Mouse (Mus musculus) hindbrain, embryonic 14.5 days (tissue): ENCODE data around the gene Wnt7a. TPM values are rescaled to one million over a fixed set of nuclear protein-coding genes. Genes with fewer than 3 reads are reported as not detected.

Source experiments
- ATAC-seq: fragments of 200-750 bp; cut with Nextera tagmentation; 2 replicates; pipeline ENCODE4 v1.8.0; 2017; ENCODE audit warnings: moderate number of reproducible peaks, mild to moderate bottlenecking, moderate TSS enrichment, moderate library complexity; ENCODE audit not compliant: low FRiP score
- DNase-seq: peaks from one replicate; pipeline ENCODE4 v3.0.0-alpha.2; 2015; ENCODE audit warnings: low spot score
- H3K27ac ChIP-seq: fragments of 300-500 bp; sonication (generic); 2 replicates; pipeline ENCODE4 v1.5.1; 2014; ENCODE audit warnings: mild to moderate bottlenecking, moderate library complexity
- H3K27me3 ChIP-seq: fragments of 300-500 bp; sonication (generic); 2 replicates; pipeline ENCODE4 v1.6.1; 2014; ENCODE audit warnings: mild to moderate bottlenecking, low read length, mixed read lengths; ENCODE audit not compliant: control insufficient read depth, insufficient read depth
- H3K36me3 ChIP-seq: fragments of 300-500 bp; sonication (generic); replicated peaks from 2 replicates; pipeline ENCODE4 v1.6.1; 2014; ENCODE audit not compliant: control insufficient read depth, insufficient read depth
- H3K4me1 ChIP-seq: fragments of 300-500 bp; sonication (generic); replicated peaks from 2 replicates; pipeline ENCODE4 v1.6.1; 2014; ENCODE audit warnings: antibody characterized with exemption, low read length, mixed read lengths; ENCODE audit not compliant: control insufficient read depth, insufficient read depth
- H3K4me2 ChIP-seq: fragments of 300-500 bp; sonication (generic); replicated peaks from 2 replicates; pipeline ENCODE4 v1.6.1; 2014; ENCODE audit warnings: mild to moderate bottlenecking, moderate library complexity
- H3K4me3 ChIP-seq: fragments of 300-500 bp; sonication (generic); replicated peaks from 2 replicates; pipeline ENCODE4 v1.5.1; 2014; ENCODE audit warnings: mild to moderate bottlenecking, low read length
- H3K9ac ChIP-seq: fragments of 300-500 bp; sonication (generic); 2 replicates; pipeline ENCODE4 v1.6.1; 2014
- H3K9me3 ChIP-seq: fragments of 300-500 bp; sonication (generic); 2 replicates; pipeline ENCODE4 v1.6.1; 2016; ENCODE audit warnings: low read length; ENCODE audit not compliant: control insufficient read depth
- WGBS: fragments of 180-500 bp; shearing (Covaris S2); extraction: QIAGEN DNeasy Blood & Tissue Kit; methylation state at CpG from one replicate; pipeline ENCODE4 v1.1.7; 2014; 5-methylcytosine and 5-hydroxymethylcytosine counted together
- polyA plus RNA-seq: library from polyadenylated mRNA; unstranded; fragments of >200 nt; fragmentation: Nextera tagmentation; extraction: Ambion mirVana; gene quantifications from 2 replicates; pipeline ENCODE4 v1.2.1, GENCODE M21; 2014

Wnt7a gene
- polyA plus RNA-seq, 1 experiment from 2014 or later = 7.5 TPM

DNA sequence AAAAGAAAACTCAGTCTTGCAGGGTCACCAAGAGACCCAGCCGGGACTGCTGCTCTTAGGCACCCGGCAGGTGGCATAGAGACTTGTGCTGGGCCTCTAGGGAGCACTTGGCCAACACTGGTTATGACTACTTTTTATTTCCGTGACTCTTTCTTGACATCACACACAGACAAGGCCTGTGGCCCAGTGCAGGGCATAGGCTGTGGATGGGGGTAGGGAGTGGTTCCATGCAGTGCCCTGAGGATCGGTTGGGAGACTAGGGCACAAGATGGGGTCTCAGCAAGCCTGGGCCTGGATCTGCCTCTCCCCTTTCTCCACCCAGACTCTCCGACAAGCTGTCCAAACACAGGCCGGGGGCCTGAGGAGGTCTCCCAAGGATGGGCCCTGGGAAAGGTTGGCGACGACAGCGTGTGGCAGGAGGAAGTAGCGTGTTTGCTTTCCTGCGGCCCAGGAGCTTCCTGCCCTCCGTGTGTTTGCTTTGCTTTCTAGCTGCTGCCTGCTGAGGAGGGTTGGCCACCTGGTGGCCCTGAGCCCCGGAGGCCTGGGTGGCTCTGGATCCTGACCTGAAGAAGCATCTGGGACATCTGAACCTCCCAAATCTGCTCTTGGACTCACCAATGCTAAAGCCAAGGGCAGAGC, 53.8 kb downstream of the Wnt7a start:
- no peak for DNase-seq
- Histone ChIP-seq H3K27me3 (no peaks in the 10 kb centered on the region), H3K9me3 (no peaks in the 10 kb centered on the region), H3K9ac (no peak overlapping the region), H3K4me3 (no peak overlapping the region), H3K36me3 (no peaks in the 10 kb centered on the region), H3K4me2 (no peak overlapping the region), H3K4me1 (0 out of 2 replicates have a peak, but pooled peaks cover 3% of the 10 kb centered on the region), H3K27ac (no peak overlapping the region)
- 82% methylated on average over 13 of the region's 13 CpGs for WGBS
- no peak for ATAC-seq

DNA sequence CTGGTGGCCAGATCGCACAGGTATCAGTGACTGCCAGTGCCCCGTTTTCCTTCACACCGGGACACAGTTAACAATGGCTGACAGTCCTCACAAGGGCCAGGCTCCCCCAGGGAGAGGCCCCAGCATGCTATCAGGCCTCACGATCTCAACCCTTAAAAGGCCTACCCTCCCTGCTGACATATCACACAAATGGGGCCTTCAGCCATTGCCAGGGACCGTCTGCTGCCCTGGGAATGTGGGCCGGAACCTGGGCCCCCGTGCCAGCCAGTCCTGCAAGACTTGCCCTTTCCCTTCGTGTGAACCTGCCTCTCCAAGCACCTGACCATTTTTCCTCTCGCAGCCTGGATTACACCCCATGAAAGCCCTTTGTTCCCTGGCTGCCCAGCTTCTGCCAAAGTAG, 61.5 kb downstream of the Wnt7a start:
- no peak for ATAC-seq
- Histone ChIP-seq H3K27me3 (no peaks in the 10 kb centered on the region), H3K4me2 (no peak overlapping the region), H3K27ac (no peak overlapping the region), H3K4me1 (peaks cover 26% of the 10 kb centered on the region), H3K9ac (no peak overlapping the region), H3K9me3 (no peaks in the 10 kb centered on the region), H3K36me3 (no peaks in the 10 kb centered on the region), H3K4me3 (no peak overlapping the region)
- DNase-seq = no peak
- WGBS = 40% methylated on average over 9 of the region's 9 CpGs

DNA sequence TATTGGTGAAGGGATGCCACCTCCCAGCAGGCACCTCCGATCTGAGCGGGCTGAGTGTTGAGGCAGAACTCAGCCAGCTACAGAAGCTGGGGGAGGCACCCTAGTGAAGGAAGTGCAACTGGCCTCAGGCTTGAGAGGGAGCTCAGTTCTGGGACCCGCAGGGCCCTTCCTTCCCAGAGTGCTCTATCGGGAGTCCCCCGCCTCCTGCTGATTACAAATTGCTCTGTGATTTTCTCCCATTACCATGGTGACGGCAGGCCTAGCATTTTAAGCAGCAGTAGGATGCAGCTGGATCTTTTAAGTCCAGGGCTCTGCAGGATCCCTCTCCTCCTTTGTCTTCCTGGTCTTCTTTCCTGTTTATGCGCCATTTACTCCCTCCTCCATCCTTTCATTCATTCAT, 63.4 kb downstream of the Wnt7a start:
- 3% methylated on average over 7 of the region's 7 CpGs for WGBS
- peak overlapping the region; percentile 72 for H3K27ac ChIP-seq
- no peak overlapping the region for H3K4me2 ChIP-seq
- H3K27me3 ChIP-seq = no peaks in the 10 kb centered on the region
- H3K9me3 ChIP-seq = no peaks in the 10 kb centered on the region
- peaks cover 26% of the 10 kb centered on the region for H3K4me1 ChIP-seq
- H3K36me3 ChIP-seq = no peaks in the 10 kb centered on the region
- no peak overlapping the region for H3K4me3 ChIP-seq
- peak; percentile 65 for ATAC-seq
- H3K9ac ChIP-seq = no peak overlapping the region; the same call in 1 of the 2 replicates
- peak; percentile 61 for DNase-seq

DNA sequence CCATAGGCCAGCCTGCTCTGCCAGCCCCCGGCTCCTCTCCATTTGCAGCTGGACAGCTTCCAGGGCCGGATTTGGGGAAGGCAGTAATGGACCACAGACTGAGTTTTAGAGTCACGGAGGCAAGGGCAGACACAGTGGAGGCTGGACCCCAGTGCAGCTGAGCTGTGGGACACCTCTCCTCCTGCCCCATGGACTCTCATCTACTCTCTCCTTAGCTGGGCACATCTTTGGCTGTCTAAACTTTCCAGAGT, 64.3 kb downstream of the Wnt7a start:
- no peaks in the 10 kb centered on the region for H3K36me3 ChIP-seq
- H3K27ac ChIP-seq = peak overlapping the region; percentile 72
- no peak overlapping the region for H3K9ac ChIP-seq
- ATAC-seq (no peak), DNase-seq (no peak)
- H3K4me2 ChIP-seq = no peak overlapping the region
- H3K9me3 ChIP-seq = no peaks in the 10 kb centered on the region
- peaks cover 26% of the 10 kb centered on the region for H3K4me1 ChIP-seq
- 23% methylated on average over 3 of the region's 3 CpGs for WGBS
- H3K4me3 ChIP-seq = no peak overlapping the region
- H3K27me3 ChIP-seq = no peaks in the 10 kb centered on the region

DNA sequence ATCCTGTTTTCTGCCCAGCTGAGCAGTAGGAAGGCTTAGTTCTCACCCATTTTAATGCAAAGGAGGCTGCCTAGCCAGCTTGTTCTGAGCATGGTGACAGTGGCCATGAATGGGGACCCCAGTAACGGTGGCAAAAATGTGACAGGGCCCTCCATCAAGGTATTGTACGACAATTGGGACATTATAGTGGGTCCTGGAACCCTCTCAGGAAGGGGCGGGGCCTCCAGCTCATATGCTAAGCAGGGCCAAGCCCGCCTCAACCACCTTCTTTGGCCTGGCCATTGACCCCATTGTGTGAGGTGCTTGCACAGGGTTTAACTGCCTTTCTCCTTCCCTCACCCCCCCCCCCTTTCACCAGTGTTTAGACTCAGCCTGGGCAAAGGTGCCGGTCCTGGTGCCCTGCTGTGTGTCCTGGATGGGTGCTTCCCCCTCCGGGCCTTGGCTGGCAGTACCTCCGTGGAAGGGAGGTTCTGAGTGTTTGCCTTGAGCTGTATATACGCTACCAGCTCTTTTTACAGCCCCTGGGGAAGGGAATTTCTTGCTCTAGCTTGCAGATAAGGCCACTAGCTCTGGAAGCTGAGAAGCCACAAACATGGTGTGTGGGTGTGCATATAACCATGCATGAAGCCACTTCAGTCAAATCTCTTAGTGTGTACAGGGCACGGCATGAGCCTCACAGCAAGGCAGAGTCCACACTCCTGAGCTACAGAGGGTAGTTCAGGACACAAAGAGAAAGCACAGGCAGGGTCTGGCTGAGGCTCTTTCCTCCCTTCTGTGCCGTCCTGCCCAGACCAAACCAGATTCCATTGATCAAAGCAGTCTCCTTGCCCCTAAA, 64.9 kb downstream of the Wnt7a start:
- Histone ChIP-seq H3K9ac (no peak overlapping the region), H3K27me3 (no peaks in the 10 kb centered on the region), H3K9me3 (no peaks in the 10 kb centered on the region), H3K27ac (peak overlapping the region; percentile 72), H3K4me1 (peaks cover 26% of the 10 kb centered on the region), H3K36me3 (no peaks in the 10 kb centered on the region), H3K4me2 (no peak overlapping the region), H3K4me3 (no peak overlapping the region)
- peak; percentile 63 for ATAC-seq
- DNase-seq = peak; percentile 52
- 13% methylated on average over 10 of the region's 10 CpGs for WGBS

DNA sequence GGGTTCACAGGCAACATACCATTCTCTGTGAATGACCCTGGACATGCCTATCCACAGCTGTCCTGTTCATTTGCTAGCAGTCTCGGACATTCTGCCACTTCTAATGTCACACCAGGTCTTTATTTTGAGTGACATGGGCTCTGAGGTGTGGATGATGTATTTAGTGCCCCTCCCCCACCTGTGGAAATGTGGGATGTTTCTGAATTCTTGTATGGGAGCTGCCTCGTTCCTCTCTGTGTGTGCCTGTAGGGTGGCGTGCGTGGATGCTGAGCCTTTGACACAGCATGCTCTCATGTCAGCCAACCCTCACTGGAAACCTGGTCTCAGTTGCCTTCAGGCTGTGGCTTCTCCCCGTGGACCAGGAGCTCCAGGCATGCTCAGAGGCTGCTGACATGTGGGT, 66.1 kb downstream of the Wnt7a start:
- DNase-seq = no peak
- Histone ChIP-seq H3K27ac (peak overlapping the region; percentile 39; the same call in 1 of the 2 replicates), H3K4me3 (no peak overlapping the region), H3K4me1 (peaks cover 26% of the 10 kb centered on the region), H3K9me3 (no peaks in the 10 kb centered on the region), H3K36me3 (no peaks in the 10 kb centered on the region), H3K4me2 (no peak overlapping the region), H3K9ac (no peak overlapping the region), H3K27me3 (no peaks in the 10 kb centered on the region)
- WGBS = 36% methylated on average over 5 of the region's 5 CpGs
- ATAC-seq = no peak

DNA sequence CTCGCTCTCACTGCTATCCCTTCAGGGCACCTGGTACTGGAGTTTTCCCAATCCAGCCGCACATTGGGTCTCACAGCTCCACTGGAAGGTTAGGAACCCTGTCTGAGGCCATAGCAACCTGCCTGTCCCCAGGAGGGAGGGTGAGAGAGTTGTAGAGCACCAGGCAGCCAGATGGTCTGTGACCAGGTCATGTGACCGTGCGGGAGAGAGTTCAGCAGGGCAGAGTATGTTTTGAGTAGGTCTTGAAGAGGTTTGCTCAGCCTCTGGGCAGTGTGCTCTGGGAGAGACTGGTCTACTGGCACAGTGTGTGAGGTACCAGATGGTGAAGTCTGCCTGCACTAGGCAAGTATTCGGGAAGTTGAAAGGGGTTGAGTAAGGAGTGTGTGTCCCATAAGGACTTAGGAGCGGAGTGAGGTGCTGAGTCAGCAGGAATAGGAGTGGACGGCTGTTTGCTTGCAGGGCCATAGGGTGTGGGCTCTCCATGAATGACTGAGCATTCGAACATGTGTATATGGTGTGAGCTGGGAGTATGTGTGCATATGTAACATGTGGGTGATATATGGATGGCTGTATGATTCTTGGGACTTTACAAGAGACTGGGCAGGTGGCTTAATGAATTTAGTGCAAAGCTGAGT, 71.4 kb downstream of the Wnt7a start:
- Histone ChIP-seq H3K4me2 (no peak overlapping the region), H3K27me3 (no peaks in the 10 kb centered on the region), H3K4me1 (no peaks in the 10 kb centered on the region), H3K9ac (no peak overlapping the region), H3K36me3 (no peaks in the 10 kb centered on the region), H3K27ac (no peak overlapping the region), H3K4me3 (no peak overlapping the region), H3K9me3 (no peaks in the 10 kb centered on the region)
- DNase-seq = no peak
- 72% methylated on average over 8 of the region's 8 CpGs for WGBS
- ATAC-seq = no peak

DNA sequence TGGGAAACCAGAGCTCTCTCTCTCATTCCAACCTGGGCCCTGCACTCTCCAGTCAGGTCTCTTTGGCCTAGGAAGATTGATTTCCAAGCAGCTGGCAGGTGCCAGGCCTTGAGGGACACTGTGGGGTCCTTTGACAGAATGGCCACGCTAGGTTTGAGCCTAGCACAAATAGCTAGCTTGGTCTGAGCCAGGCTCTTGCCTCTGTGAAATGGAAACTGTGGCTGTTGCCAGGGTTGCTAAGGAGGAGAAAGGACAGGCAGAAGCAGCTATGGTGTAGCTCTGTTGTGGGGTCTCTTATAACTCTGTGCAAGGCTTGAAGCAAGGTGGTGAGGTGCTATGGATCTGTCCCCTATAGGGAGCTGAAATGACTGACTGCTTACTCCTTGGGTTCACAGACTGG, 75.7 kb downstream of the Wnt7a start:
- DNase-seq (no peak), ATAC-seq (peak; percentile 46; the same call in 1 of the 2 replicates)
- no peaks in the 10 kb centered on the region for H3K27me3 ChIP-seq
- no peak overlapping the region for H3K9ac ChIP-seq
- WGBS = 44% methylated on average over 1 of the region's 1 CpGs
- no peaks in the 10 kb centered on the region for H3K4me1 ChIP-seq
- no peak overlapping the region for H3K4me3 ChIP-seq
- H3K27ac ChIP-seq = no peak overlapping the region
- no peak overlapping the region for H3K4me2 ChIP-seq
- H3K36me3 ChIP-seq = no peaks in the 10 kb centered on the region
- no peaks in the 10 kb centered on the region for H3K9me3 ChIP-seq

DNA sequence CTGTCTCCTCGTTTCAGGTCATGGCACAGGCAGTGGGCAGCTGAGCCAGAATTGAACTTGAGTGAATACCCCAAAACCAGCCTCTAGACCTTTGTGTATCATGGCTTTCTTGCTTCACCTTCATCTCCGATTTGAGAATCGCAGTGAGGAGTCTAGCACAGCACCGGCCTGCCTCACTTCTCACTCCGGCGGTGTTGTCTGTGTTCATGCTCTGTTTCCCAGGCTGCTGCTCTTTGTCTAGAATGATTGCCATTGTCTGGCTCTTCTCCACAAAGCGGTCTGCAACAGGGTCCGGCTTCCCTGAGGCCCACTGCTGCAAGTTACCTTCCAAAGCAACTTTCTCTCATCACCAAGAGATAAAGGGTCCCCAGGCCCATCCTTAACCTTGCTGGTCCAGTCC, 79.3 kb downstream of the Wnt7a start:
- no peaks in the 10 kb centered on the region for H3K36me3 ChIP-seq
- no peaks in the 10 kb centered on the region for H3K9me3 ChIP-seq
- H3K4me1 ChIP-seq = no peaks in the 10 kb centered on the region
- no peak overlapping the region for H3K4me2 ChIP-seq
- DNase-seq (no peak), ATAC-seq (no peak)
- H3K27me3 ChIP-seq = no peaks in the 10 kb centered on the region
- WGBS = 64% methylated on average over 8 of the region's 8 CpGs
- H3K4me3 ChIP-seq = no peak overlapping the region
- no peak overlapping the region for H3K27ac ChIP-seq
- no peak overlapping the region for H3K9ac ChIP-seq
